Mouse (Mus musculus): ENCODE data around the gene Gtpbp8.

DNA sequence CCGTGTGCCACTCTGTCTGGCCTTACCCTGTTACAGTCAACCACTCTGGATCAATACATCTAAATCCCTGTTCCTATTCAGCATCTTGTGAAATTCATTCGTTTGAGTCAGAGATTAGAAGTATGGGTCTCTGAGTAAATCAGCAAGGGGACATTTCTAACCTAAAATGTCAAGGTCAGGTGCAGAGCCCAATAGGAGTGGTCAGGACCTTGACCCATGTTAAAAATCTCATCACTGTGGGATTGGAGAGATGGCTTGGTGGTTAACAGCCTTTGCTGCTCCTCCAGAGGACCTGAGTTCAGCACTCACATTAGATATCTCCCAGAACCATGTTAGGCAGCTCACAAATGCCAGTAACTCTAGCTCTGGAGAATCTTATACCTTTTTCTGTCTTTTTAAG, 55.7 kb downstream of the Gtpbp8 start:
- TF ChIP-seq CTCF (IDR thresholded peaks at IDR 0.05; ENCODE audit: low read depth, low read length) (no peak), EP300 (IDR thresholded peaks at IDR 0.05; ENCODE audit: insufficient read depth, low read depth, low read length) (no peak)

Measured in ES-Bruce4 (cell line).